Mouse (Mus musculus) cerebellum, adult 8-10 months (tissue): ENCODE measurements at regions not wholly inside any gene's neighbourhood (a gene's known extent, or its start where the extent isn't known, plus 50 kb on each side); places are given as distances from the start of the nearest gene placed in this dataset.

Experiments used
- DNase-seq: peaks from one replicate; pipeline ENCODE4 v3.0.0; 2022

DNA sequence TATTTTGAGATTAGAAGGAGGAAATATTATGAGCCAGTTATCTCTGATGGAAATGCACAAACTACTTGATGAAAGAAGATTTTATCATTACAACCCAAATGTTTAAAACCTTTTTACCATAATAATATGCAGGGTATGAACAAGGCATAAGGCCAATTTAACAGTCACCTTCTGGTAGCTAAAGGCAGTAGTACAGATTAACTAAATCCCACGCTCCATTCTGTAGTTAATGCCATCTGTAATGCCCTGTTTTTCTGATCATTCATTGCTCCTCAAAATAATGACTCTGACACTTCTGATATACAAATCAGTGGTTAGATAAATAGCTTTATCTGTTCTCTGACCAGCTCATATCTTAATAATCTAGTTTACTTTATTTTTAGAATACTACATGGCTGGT, 987.8 kb downstream of the Pcdh7 start:
- no peak for DNase-seq

DNA sequence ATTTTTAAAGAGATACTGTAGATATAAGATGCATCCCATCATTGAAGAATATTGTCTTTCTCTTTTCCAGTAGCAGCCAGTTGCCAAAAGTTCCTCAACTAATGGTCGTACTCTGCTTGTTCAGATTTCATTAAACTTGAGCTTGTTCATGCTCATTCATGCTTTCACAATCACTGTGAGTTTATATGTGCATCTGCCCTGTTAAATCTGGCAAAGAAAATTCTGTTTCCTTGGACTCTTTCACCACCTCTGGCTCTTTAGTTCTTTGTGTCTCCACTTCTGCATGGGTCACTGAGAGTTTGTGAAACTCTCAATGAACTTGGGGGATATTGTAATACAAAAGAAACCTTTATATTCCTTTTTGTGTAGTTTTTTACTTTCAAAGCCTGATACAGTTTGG, 994.6 kb downstream of the Pcdh7 start:
- no peak for DNase-seq

DNA sequence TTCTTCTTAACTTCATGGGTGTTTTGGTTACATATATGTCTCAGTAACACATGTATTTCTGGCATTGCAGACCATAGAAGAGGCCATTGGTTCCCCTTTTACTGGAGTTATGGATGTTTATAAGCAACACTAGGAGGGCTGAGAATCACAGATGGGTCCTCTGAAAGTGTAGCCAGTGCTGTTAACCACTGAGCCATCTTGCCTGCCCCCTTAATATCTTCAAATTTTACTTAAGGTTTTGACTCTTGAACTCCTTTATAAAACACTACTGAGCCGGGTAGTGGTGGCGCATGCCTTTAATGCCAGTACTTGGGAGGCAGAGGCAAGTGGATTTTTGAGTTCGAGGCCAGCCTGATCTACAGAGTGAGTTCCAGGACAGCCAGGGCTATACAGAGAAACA, 1015.6 kb downstream of the Pcdh7 start:
- no peak for DNase-seq

DNA sequence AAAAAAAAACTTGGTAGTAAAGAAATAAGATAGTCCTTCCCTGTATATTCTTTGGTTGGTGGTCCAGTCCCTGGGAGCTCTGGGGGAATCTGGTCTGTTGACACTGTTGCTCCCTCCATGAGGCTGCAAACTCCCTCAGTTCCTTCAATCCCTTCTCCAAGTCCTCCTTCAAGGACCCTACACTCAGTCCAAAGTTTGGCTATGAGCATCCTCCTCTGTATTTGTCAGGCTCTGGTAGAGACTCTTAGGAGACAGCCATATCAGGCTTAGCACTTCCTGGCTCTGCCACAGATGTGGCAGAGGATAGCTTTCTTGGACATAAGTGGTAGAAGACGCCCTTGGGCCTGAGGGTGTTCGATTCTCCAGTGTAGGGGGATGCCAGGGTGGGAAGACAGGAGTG, 1016.2 kb downstream of the Pcdh7 start:
- no peak for DNase-seq

GRCm38 (mm10) chr5:58736610-58737009, 1018.8 kb downstream of the Pcdh7 start:
- peak; percentile 24 for DNase-seq

DNA sequence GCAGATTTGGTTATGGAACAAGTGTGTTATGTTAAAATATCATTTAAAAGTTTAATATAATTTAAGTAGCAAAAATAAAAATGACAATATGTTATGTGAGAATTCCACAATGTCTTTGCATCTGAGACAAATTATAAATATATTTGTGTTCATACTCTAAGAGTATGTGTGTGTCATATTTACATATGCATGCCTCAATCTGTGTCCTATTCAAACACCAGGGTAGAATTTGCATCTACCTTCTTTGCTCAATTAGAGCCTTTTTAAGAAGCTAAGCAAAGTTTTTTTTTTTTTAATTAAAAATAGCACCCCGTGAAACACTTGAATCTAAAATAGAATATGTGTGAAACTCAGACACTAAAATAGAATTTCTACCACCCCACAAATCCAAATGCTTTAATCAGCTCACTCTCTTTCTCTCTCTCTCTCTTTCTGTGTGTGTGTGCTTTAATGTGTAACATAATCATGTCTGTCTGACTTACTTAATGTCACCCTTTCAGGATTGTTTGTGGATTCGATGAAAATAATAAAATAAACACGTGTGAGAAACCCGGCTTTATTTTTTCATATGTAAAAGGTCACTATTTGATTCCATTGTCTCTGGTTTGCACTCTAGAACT, 1019.6 kb downstream of the Pcdh7 start:
- DNase-seq = no peak

GRCm38 (mm10) chr5:58738041-58738440, 1020.3 kb downstream of the Pcdh7 start:
- DNase-seq = no peak

DNA sequence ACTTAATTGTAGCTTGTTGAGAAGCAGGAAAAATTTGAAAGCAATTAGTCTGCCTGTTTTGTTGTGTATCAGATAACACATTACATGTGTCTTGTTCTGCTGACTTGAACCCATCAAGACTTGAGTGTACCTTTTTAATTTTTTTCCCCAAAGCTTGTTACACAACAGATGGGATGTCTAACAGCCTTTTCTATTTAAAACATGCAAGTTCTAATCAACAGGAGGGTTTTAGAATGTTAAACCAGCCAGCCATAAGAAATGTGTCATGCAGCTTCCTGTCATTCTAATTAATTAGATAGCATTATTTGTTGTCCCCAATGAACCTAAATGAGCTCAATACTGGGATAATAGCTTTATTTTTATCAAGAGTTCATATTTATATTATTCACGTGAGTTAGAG, 1023.0 kb downstream of the Pcdh7 start:
- no peak for DNase-seq

DNA sequence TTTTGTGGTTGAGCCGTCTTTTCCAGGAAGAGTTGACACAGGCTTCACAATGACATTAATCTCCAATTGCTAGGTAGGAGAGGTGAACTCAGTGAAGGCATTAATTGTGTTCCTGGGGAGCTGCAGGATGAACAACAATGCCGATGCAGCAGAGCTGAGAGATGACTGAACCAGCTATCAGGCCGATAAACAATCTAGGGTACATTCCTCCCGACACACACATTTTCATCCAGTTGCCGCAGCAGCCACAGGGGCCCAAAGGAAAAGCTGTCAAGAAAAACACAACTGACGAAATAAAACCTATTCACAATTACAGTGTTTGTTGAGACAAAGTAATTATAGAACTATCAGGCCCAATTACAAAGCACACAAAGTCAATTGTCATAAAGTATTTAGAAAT, 1029.9 kb downstream of the Pcdh7 start:
- no peak for DNase-seq

DNA sequence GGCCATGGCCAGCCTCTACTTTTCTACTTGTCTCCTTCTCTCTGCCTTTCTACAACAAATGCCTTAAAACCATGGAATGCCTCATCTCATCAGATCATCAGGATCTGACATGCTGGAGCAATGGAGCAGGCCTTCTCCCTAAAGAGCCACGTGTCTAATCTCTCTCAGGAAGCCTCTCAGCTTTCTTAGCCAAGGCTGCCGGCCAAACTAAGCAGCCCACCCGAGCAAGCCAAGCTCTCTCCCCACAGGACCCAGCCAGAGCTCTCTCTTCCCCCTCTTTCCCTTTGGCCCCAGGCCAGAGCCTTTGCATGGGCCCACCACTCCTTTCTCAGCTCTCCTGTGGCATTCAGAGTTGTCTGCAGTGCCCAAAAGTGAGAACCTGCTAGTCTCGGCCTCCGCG, 1034.0 kb downstream of the Pcdh7 start:
- no peak for DNase-seq
